Comparison of ENCODE assay signal across 15 mouse cellular contexts in the genomic region with DNA sequence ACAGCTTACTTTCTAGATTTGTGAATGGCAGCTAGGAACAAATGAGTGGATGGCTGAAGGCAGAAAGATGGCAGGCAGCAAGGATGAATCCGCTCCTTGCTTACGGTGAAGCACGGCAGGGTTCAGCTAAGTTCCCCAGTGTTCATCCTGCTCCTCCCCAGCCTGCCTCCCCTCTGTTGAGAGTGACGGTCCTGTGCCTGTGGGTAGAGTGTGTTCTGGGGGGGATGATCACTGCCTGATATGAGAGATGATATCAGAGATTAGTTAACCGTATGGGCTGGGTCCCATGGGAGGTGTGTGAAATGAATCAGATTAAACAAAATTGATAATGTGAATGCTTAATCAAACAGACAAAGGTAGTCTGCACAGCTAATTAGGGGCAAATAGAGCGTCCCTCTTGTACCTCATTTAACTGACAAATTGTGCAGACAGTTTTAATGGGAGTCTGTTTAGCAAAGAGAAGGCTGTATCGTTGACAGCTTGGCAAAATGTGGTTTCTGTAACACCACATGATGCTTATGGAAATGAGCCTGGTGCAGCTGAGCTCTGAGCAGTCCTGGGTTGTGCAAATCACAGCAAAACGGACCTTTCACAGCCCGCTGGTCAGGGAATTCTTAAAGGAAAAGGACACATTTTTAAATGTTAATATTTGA. TPM values are rescaled to one million over a fixed set of nuclear protein-coding genes. Genes with fewer than 3 reads are reported as not detected.
DNase-seq lines count a peak whose midpoint lies in the region; ATAC-seq and TF ChIP-seq lines count a peak whose summit lies in the region.
"Had no signal": no experiment of that assay in that cellular context is flagged by ENCODE, and none has a peak within 500 bp of the region (broad histone marks: within the 10 kb centered on the region; RNA-seq: fewer than 3 reads in every experiment).

No protein-coding gene starts in this region.

- no peak overlapping the region for H3K4me2 ChIP-seq in hindbrain, embryonic 11.5 days (replicated peaks; ENCODE audit: low read depth, low read length)
- peak overlapping the region; percentile 22 for H3K4me2 ChIP-seq in forebrain, embryonic 16.5 days (ENCODE audit: low read length)
- H3K4me2 ChIP-seq in midbrain, embryonic 13.5 days (replicated peaks), result peak overlapping the region; percentile 47
- no peak overlapping the region for H3K4me2 ChIP-seq in intestine, embryonic 15.5 days (replicated peaks)
- H3K4me2 ChIP-seq: heart, embryonic 13.5 days; liver, embryonic 15.5 days; stomach, embryonic 15.5 days had no signal

- POLR2A ChIA-PET in Patski (lab: Charles Lee), result no interaction called here

- DNase-seq in hindbrain, embryonic 11.5 days (ENCODE audit: low spot score), result peak; percentile 52
- DNase-seq in hindbrain, embryonic 10.5 days (ENCODE audit: low spot score), result no peak
- DNase-seq in Patski (ENCODE audit: low read depth, low spot score), result no peak
- no peak for DNase-seq in ovary, adult 18-20 months (ENCODE audit: low spot score)
- no peak for DNase-seq in adrenal gland, adult 2 months
- DNase-seq: right cerebral cortex, postnatal 14 days had no signal

- peak; percentile 93 for ATAC-seq in hindbrain, embryonic 11.5 days (ENCODE audit: low FRiP score)
- ATAC-seq in Patski, result peak; percentile 60
- peak; percentile 98 for ATAC-seq in forebrain, embryonic 16.5 days
- peak; percentile 95 for ATAC-seq in midbrain, embryonic 13.5 days
- ATAC-seq in intestine, embryonic 15.5 days, result no peak
- ATAC-seq: intestine, embryonic 16.5 days had no signal

- no peak for TF ChIP-seq CTCF in Patski (IDR thresholded peaks at IDR 0.05)

- H3K4me1 ChIP-seq in hindbrain, embryonic 11.5 days (replicated peaks; ENCODE audit: control insufficient read depth, insufficient read depth, low read length), result no peaks in the 10 kb centered on the region
- peaks cover 27% of the 10 kb centered on the region for H3K4me1 ChIP-seq in hindbrain, embryonic 10.5 days (replicated peaks)
- peaks cover 19% of the 10 kb centered on the region for H3K4me1 ChIP-seq in forebrain, embryonic 16.5 days (replicated peaks; ENCODE audit: control insufficient read depth, insufficient read depth, low read length)
- H3K4me1 ChIP-seq in midbrain, embryonic 13.5 days (replicated peaks), result peaks cover 25% of the 10 kb centered on the region
- no peaks in the 10 kb centered on the region for H3K4me1 ChIP-seq in intestine, embryonic 15.5 days (replicated peaks)
- H3K4me1 ChIP-seq: heart, embryonic 13.5 days; stomach, embryonic 15.5 days had no signal

- no peak overlapping the region for H3K9ac ChIP-seq in hindbrain, embryonic 11.5 days (ENCODE audit: low read depth, low read length)
- no peak overlapping the region; the same call in 1 of the 2 replicates for H3K9ac ChIP-seq in forebrain, embryonic 16.5 days (replicated peaks; ENCODE audit: low read depth, low read length)
- peak overlapping the region; percentile 33; the same call in 1 of the 2 replicates for H3K9ac ChIP-seq in midbrain, embryonic 13.5 days (replicated peaks)
- no peak overlapping the region for H3K9ac ChIP-seq in intestine, embryonic 15.5 days
- H3K9ac ChIP-seq: heart, embryonic 13.5 days; liver, embryonic 15.5 days; stomach, embryonic 15.5 days had no signal

- 26% methylated on average over 9 of the region's 9 CpGs for WGBS in hindbrain, embryonic 11.5 days
- 32% methylated on average over 9 of the region's 9 CpGs for WGBS in hindbrain, embryonic 10.5 days
- 2% methylated on average over 9 of the region's 9 CpGs for WGBS in forebrain, embryonic 16.5 days
- WGBS in midbrain, embryonic 13.5 days, result 15% methylated on average over 9 of the region's 9 CpGs
- WGBS in intestine, embryonic 15.5 days, result 56% methylated on average over 9 of the region's 9 CpGs

- H3K27ac ChIP-seq in hindbrain, embryonic 11.5 days (ENCODE audit: low read depth, low read length), result no peak overlapping the region
- H3K27ac ChIP-seq in hindbrain, embryonic 10.5 days, result no peak overlapping the region
- no peak overlapping the region; the same call in 1 of the 2 replicates for H3K27ac ChIP-seq in forebrain, embryonic 16.5 days (ENCODE audit: low read length)
- H3K27ac ChIP-seq in midbrain, embryonic 13.5 days, result peak overlapping the region; percentile 52
- no peak overlapping the region for H3K27ac ChIP-seq in intestine, embryonic 15.5 days
- H3K27ac ChIP-seq: heart, embryonic 13.5 days; liver, embryonic 15.5 days; stomach, embryonic 15.5 days had no signal

- in situ Hi-C loops in Patski (cut with MboI; ENCODE audit: low pct_unique_long_range_greater_than_20kb), result no loop called here

- H3K9me3 ChIP-seq in hindbrain, embryonic 11.5 days (ENCODE audit: control insufficient read depth, low read length), result no peaks in the 10 kb centered on the region
- H3K9me3 ChIP-seq in hindbrain, embryonic 10.5 days, result no peaks in the 10 kb centered on the region
- H3K9me3 ChIP-seq in forebrain, embryonic 16.5 days (ENCODE audit: control insufficient read depth, low read length), result no peaks in the 10 kb centered on the region
- H3K9me3 ChIP-seq in midbrain, embryonic 13.5 days, result no peaks in the 10 kb centered on the region
- H3K9me3 ChIP-seq in intestine, embryonic 15.5 days, result no peaks in the 10 kb centered on the region
- H3K9me3 ChIP-seq: heart, embryonic 13.5 days; liver, embryonic 15.5 days; stomach, embryonic 15.5 days had no signal

- no peak overlapping the region for H3K4me3 ChIP-seq in hindbrain, embryonic 11.5 days (ENCODE audit: low read depth, low read length)
- H3K4me3 ChIP-seq in hindbrain, embryonic 10.5 days, result no peak overlapping the region
- no peak overlapping the region for H3K4me3 ChIP-seq in forebrain, embryonic 16.5 days (replicated peaks; ENCODE audit: low read length)
- peak overlapping the region; percentile 18 for H3K4me3 ChIP-seq in midbrain, embryonic 13.5 days (replicated peaks)
- no peak overlapping the region for H3K4me3 ChIP-seq in intestine, embryonic 15.5 days (replicated peaks)
- H3K4me3 ChIP-seq: heart, embryonic 13.5 days; liver, embryonic 15.5 days; stomach, embryonic 15.5 days had no signal

- no peaks in the 10 kb centered on the region for H3K36me3 ChIP-seq in hindbrain, embryonic 11.5 days (ENCODE audit: control insufficient read depth, insufficient read depth, low read length)
- H3K36me3 ChIP-seq in hindbrain, embryonic 10.5 days, result no peaks in the 10 kb centered on the region
- no peaks in the 10 kb centered on the region for H3K36me3 ChIP-seq in forebrain, embryonic 16.5 days (ENCODE audit: control insufficient read depth, insufficient read depth)
- H3K36me3 ChIP-seq in midbrain, embryonic 13.5 days, result no peaks in the 10 kb centered on the region
- no peaks in the 10 kb centered on the region for H3K36me3 ChIP-seq in intestine, embryonic 15.5 days
- H3K36me3 ChIP-seq: heart, embryonic 13.5 days; liver, embryonic 15.5 days; stomach, embryonic 15.5 days had no signal

- 0 out of 2 replicates have a peak, but pooled peaks cover 5% of the 10 kb centered on the region for H3K27me3 ChIP-seq in hindbrain, embryonic 11.5 days (ENCODE audit: control insufficient read depth, insufficient read depth, low read length)
- H3K27me3 ChIP-seq in hindbrain, embryonic 10.5 days (ENCODE audit: insufficient read depth, poor library complexity, severe bottlenecking), result peaks cover 55% of the 10 kb centered on the region
- H3K27me3 ChIP-seq in Patski, result no peaks in the 10 kb centered on the region
- peaks cover 5% of the 10 kb centered on the region for H3K27me3 ChIP-seq in forebrain, embryonic 16.5 days (replicated peaks; ENCODE audit: control insufficient read depth, insufficient read depth, low read length)
- H3K27me3 ChIP-seq in midbrain, embryonic 13.5 days, result peaks cover 2% of the 10 kb centered on the region; the same call in 1 of the 2 replicates
- no peaks in the 10 kb centered on the region for H3K27me3 ChIP-seq in intestine, embryonic 15.5 days (replicated peaks)
- H3K27me3 ChIP-seq: liver, embryonic 15.5 days; stomach, embryonic 15.5 days had no signal

- CTCF ChIA-PET in Patski (lab: Charles Lee), result interaction anchor here (0.7 to 1.0 kb wide), 2 partner anchors 61 to 296 kb away, joined by 3 read pairs; no protein-coding TSS in a partner anchor

RNA-seq across cellular contexts. Expression of gene Olig3, which starts 40.3 kb away (rescaled TPM):
- 46.6 and 58.5 TPM in 2 replicates for polyA plus RNA-seq in hindbrain, embryonic 11.5 days (2014; fragmentation: Nextera tagmentation; extraction: Ambion mirVana)
- polyA plus RNA-seq in hindbrain, embryonic 10.5 days (2016; fragmentation: Nextera tagmentation; extraction: Ambion mirVana), result 82.0 and 99.1 TPM in 2 replicates
- 0.06 TPM for polyA plus RNA-seq in Patski (2021)
- polyA plus RNA-seq in forebrain, embryonic 16.5 days (2015; fragmentation: Nextera tagmentation; extraction: Ambion mirVana), result 0.87 and 1.6 TPM in 2 replicates
- polyA plus RNA-seq in midbrain, embryonic 13.5 days (2015; fragmentation: Nextera tagmentation; extraction: Ambion mirVana), result 9.3 and 25.7 TPM in 2 replicates
- polyA plus RNA-seq in intestine, embryonic 15.5 days (2015; fragmentation: Nextera tagmentation; extraction: Ambion mirVana), result not detected in 2 replicates
- not detected for total RNA-seq in adrenal gland, adult 2 months (2021)
- not detected in 2 replicates for polyA plus RNA-seq in adrenal gland, adult 2 months (2012; rRNA removed)
- total RNA-seq: common myeloid progenitor, adult 5-6 weeks; left cerebral cortex, postnatal 10 days had no signal
- polyA plus RNA-seq: heart, embryonic 13.5 days; intestine, embryonic 16.5 days; liver, embryonic 15.5 days had no signal

Comparison
In these comparisons a context has a peak if more than half of its experiments do, and no peak if none do; other contexts are left out.
1. H3K4me2 ChIP-seq: peak in forebrain, embryonic 16.5 days (single experiment) and midbrain, embryonic 13.5 days (single experiment); none in hindbrain, embryonic 11.5 days (single experiment) and intestine, embryonic 15.5 days (single experiment).